Mouse (Mus musculus) lung, postnatal 0 days (tissue): ENCODE data around the gene Dennd5b. TPM values are rescaled to one million over a fixed set of nuclear protein-coding genes. Genes with fewer than 3 reads are reported as not detected.

Experiments used
- ATAC-seq: fragments of 200-750 bp; cut with Nextera tagmentation; 2 replicates; pipeline ENCODE4 v1.8.0; 2017; ENCODE audit warnings: moderate library complexity
- DNase-seq: peaks from one replicate; pipeline ENCODE4 v3.0.0-alpha.2; 2016; ENCODE audit warnings: low spot score
- H3K27ac ChIP-seq: fragments of 300-500 bp; sonication (generic); 2 replicates; pipeline ENCODE4 v1.5.1; 2014; ENCODE audit warnings: antibody characterized with exemption, mild to moderate bottlenecking, low read length, mixed read lengths
- H3K27me3 ChIP-seq: fragments of 300-500 bp; sonication (generic); replicated peaks from 2 replicates; pipeline ENCODE4 v1.6.1; 2014; ENCODE audit warnings: low read length, mixed read lengths; ENCODE audit not compliant: insufficient read depth
- H3K36me3 ChIP-seq: fragments of 300-500 bp; sonication (generic); 2 replicates; pipeline ENCODE4 v1.6.1; 2014; ENCODE audit warnings: low read length, mixed read lengths; ENCODE audit not compliant: insufficient read depth
- H3K4me1 ChIP-seq: fragments of 300-500 bp; sonication (generic); 2 replicates; pipeline ENCODE4 v1.6.1; 2014; ENCODE audit warnings: antibody characterized with exemption, low read depth, low read length, mixed read lengths; ENCODE audit not compliant: insufficient read depth
- H3K4me2 ChIP-seq: fragments of 300-500 bp; sonication (generic); replicated peaks from 2 replicates; pipeline ENCODE4 v1.6.1; 2014; ENCODE audit warnings: low read depth, mild to moderate bottlenecking, low read length, moderate library complexity, mixed read lengths
- H3K4me3 ChIP-seq: fragments of 300-500 bp; sonication (generic); 2 replicates; pipeline ENCODE4 v1.5.1; 2014; ENCODE audit warnings: low read depth, low read length
- H3K9ac ChIP-seq: fragments of 300-500 bp; sonication (generic); replicated peaks from 2 replicates; pipeline ENCODE4 v1.6.1; 2014; ENCODE audit warnings: low read depth, mild to moderate bottlenecking
- H3K9me3 ChIP-seq: fragments of 300-500 bp; sonication (generic); 2 replicates; pipeline ENCODE4 v1.6.1; 2016; ENCODE audit warnings: low read length, mixed read lengths
- CTCF ChIP-seq: IDR thresholded peaks from 2 replicates; pipeline ENCODE4 v1.5.1; 2016; ENCODE audit warnings: antibody characterized with exemption, mild to moderate bottlenecking
- EP300 ChIP-seq: IDR thresholded peaks from 2 replicates; pipeline ENCODE4 v1.6.1; 2016; ENCODE audit warnings: antibody characterized with exemption, mild to moderate bottlenecking, control low read depth
- WGBS: fragments of 180-500 bp; shearing (Covaris S2); extraction: QIAGEN DNeasy Blood & Tissue Kit; methylation state at CpG from one replicate; pipeline ENCODE4 v1.1.7; 2014; 5-methylcytosine and 5-hydroxymethylcytosine counted together
- polyA plus RNA-seq: library from polyadenylated mRNA; unstranded; fragments of >200 nt; fragmentation: Nextera tagmentation; extraction: Ambion mirVana; gene quantifications from 2 replicates; pipeline ENCODE4 v1.2.1, GENCODE M21; 2015

Dennd5b gene
- polyA plus RNA-seq, 1 experiment from 2014 or later, result 3.6 TPM

- WGBS, result 83% methylated on average over 4 of the region's 4 CpGs
- H3K27me3 ChIP-seq, result no peaks in the 10 kb centered on the region
Observed at GRCm38 (mm10) chr6:148986003-148986402, 115.5 kb downstream of the Dennd5b start.

GRCm38 (mm10) chr6:148980495-148980894 lies 121.0 kb downstream of the Dennd5b start:
- Histone ChIP-seq H3K9me3 (no peaks in the 10 kb centered on the region), H3K9ac (no peak overlapping the region), H3K27me3 (no peaks in the 10 kb centered on the region), H3K36me3 (no peaks in the 10 kb centered on the region), H3K4me1 (no peaks in the 10 kb centered on the region), H3K4me2 (no peak overlapping the region), H3K27ac (no peak overlapping the region), H3K4me3 (no peak overlapping the region)
- no peak for TF ChIP-seq CTCF
- no peak for TF ChIP-seq EP300
- no peak for ATAC-seq
- 20% methylated on average over 2 of the region's 3 CpGs for WGBS
- peak; percentile 58 for DNase-seq

More at GRCm38 (mm10) chr6:148986003-148986402, 115.5 kb downstream of the Dennd5b start:
- H3K4me2 ChIP-seq, result no peak overlapping the region
- H3K9me3 ChIP-seq, result no peaks in the 10 kb centered on the region
- no peaks in the 10 kb centered on the region for H3K4me1 ChIP-seq
- H3K36me3 ChIP-seq, result no peaks in the 10 kb centered on the region
- no peak for ATAC-seq
- no peak for DNase-seq
- no peak overlapping the region for H3K27ac ChIP-seq
- no peak overlapping the region for H3K9ac ChIP-seq
- TF ChIP-seq EP300 (no peak), CTCF (no peak)
- no peak overlapping the region for H3K4me3 ChIP-seq

- no peak for TF ChIP-seq CTCF
- no peaks in the 10 kb centered on the region for H3K36me3 ChIP-seq
- no peak overlapping the region for H3K9ac ChIP-seq
- 0 out of 2 replicates have a peak, but pooled peaks cover 2% of the 10 kb centered on the region for H3K4me1 ChIP-seq
- DNase-seq (no peak), ATAC-seq (peak; percentile 26; the same call in 1 of the 2 replicates)
- H3K4me3 ChIP-seq, result no peak overlapping the region
- H3K4me2 ChIP-seq, result no peak overlapping the region
- no peaks in the 10 kb centered on the region for H3K27me3 ChIP-seq
- H3K9me3 ChIP-seq, result no peaks in the 10 kb centered on the region
- H3K27ac ChIP-seq, result no peak overlapping the region
- 96% methylated on average over 3 of the region's 3 CpGs for WGBS
Observed at GRCm38 (mm10) chr6:148975096-148975495, 126.4 kb downstream of the Dennd5b start.

GRCm38 (mm10) chr6:148972891-148973290 lies 128.6 kb downstream of the Dennd5b start:
- Histone ChIP-seq H3K36me3 (no peaks in the 10 kb centered on the region), H3K4me3 (no peak overlapping the region), H3K4me1 (0 out of 2 replicates have a peak, but pooled peaks cover 2% of the 10 kb centered on the region), H3K9me3 (no peaks in the 10 kb centered on the region), H3K27me3 (no peaks in the 10 kb centered on the region), H3K9ac (no peak overlapping the region), H3K4me2 (no peak overlapping the region), H3K27ac (no peak overlapping the region)
- 67% methylated on average over 2 of the region's 2 CpGs for WGBS
- DNase-seq (no peak), ATAC-seq (no peak)
- TF ChIP-seq EP300, result no peak

- Histone ChIP-seq H3K9ac (no peak overlapping the region), H3K36me3 (no peaks in the 10 kb centered on the region), H3K9me3 (no peaks in the 10 kb centered on the region), H3K4me3 (no peak overlapping the region), H3K27me3 (no peaks in the 10 kb centered on the region), H3K27ac (no peak overlapping the region), H3K4me1 (0 out of 2 replicates have a peak, but pooled peaks cover 2% of the 10 kb centered on the region), H3K4me2 (no peak overlapping the region)
- TF ChIP-seq CTCF, result no peak
- no peak for TF ChIP-seq EP300
- ATAC-seq (no peak), DNase-seq (no peak)
- WGBS, result 32% methylated on average over 9 of the region's 9 CpGs
Observed at GRCm38 (mm10) chr6:148972059-148972848, 129.2 kb downstream of the Dennd5b start.

GRCm38 (mm10) chr6:148971385-148971940 lies 130.0 kb downstream of the Dennd5b start:
- ATAC-seq (no peak), DNase-seq (no peak)
- Histone ChIP-seq H3K4me1 (0 out of 2 replicates have a peak, but pooled peaks cover 2% of the 10 kb centered on the region), H3K9ac (no peak overlapping the region), H3K27me3 (no peaks in the 10 kb centered on the region), H3K4me3 (no peak overlapping the region), H3K36me3 (no peaks in the 10 kb centered on the region), H3K27ac (no peak overlapping the region), H3K9me3 (no peaks in the 10 kb centered on the region), H3K4me2 (no peak overlapping the region)
- TF ChIP-seq EP300 (no peak), CTCF (no peak)
- WGBS, result 35% methylated on average over 9 of the region's 9 CpGs
